Mouse (Mus musculus): ENCODE data around the gene Def8. TPM values are rescaled to one million over a fixed set of nuclear protein-coding genes. Genes with fewer than 3 reads are reported as not detected.

The Def8 gene
- total RNA-seq (2014; fragmentation: Nextera tagmentation), result 55.6 and 58.3 TPM in 2 replicates
- total RNA-seq (2017), result 57.5 and 75.5 TPM in 2 replicates

DNA sequence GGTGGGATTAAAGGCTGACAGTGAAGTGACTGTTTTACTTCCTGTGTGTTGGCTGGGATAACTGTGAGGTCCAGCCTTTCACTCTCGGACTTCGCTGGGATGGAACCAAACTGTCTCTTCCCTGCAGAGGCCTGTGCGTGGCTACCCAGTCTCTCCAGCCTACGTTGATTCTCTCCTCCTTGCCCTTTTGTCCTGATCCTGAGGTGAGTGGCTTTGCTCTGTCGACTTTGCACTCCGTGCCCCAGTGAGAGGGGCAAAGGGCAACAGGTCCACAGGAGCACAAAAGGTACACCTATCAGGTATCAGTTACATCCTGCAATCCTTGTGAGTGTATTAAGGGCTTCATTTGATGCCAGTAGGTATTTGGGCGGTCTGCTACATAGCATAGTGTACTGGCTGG is at the start of gene Def8:
Def8 (plus strand) TSS at position 87 of the 400 bp plus-strand sequence.
- ATAC-seq (replicated peaks; ENCODE audit: poor library complexity, severe bottlenecking), result no peak

DNA sequence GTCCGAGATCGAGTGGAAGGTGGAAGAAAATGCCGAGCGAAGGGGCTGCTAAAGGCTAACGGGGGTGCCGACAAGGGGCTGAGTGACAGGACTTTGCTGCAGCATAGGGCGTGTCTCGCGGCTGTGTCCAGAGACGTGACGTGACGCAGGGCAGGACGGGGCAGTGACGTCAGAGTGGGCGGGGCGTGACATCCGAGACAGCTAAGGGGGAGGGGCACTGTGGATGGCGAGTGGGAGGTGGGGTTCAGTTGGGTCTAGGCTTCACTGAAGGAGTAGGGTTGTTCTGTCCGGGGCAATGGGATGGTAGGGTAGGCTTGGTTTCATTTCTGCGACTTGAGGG is 49.1 kb upstream of the Def8 start:
- ATAC-seq (replicated peaks; ENCODE audit: poor library complexity, severe bottlenecking), result peak; percentile 81

DNA sequence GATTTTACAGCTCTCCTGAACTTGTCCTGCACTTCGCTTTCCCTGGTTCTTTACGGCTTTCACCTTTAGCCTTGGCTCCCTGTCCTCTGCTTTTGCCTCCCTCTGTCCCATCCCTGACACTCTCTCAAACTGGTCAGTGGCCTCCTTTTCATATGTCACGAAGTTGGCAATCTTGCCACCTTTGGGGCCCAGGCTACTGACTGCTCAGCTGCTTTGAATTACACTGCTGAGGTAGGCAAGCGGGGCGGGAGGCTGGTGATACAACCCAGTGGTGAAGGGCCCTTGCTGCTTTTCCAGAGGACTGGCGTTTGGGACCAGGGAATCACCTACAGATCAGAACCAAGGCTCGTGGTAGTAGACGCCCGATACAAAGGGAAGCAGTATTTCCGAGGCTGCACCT is 47.6 kb upstream of the Def8 start:
- no peak for ATAC-seq (replicated peaks; ENCODE audit: poor library complexity, severe bottlenecking)

DNA sequence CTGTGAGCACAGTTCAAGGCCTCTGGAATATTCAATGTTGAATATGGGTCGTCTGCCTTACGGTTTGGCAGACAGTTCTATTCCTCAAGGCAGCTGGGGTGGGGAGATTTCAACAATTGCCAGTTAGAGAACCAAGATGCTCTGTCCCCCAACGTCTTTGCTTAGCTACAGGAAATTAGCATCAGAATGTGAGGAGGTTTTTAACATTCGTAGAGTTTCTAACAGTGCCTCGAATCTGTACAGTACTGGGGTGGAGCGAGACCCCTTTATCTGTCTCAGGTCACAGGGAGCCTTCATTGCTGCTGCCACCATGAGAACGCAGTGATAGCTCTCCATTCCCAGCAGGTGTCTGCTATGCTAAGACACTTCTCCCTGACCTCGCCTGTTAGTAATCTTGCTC is 47.2 kb upstream of the Def8 start:
- no peak for ATAC-seq (replicated peaks; ENCODE audit: poor library complexity, severe bottlenecking)

DNA sequence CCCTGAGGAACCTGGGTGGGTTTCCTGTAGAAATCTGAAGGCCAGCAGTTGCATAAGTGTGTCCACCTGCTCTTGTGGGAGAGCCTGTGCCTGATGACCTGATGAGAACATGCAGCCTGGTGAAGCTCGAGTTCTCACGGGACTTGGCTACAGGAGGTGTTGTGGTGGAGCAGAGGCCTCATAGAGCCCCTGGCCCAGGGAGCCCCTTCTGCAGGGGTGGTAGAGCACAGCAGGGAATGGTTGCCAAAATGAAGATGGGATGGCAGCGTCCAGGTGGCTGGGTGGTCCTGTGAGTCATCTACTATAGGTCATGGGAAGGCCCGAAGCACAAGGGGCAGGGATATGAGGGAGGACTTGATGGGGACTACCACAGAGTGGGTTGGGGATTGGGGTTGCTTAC is 41.6 kb upstream of the Def8 start:
- ATAC-seq (replicated peaks; ENCODE audit: poor library complexity, severe bottlenecking), result no peak

DNA sequence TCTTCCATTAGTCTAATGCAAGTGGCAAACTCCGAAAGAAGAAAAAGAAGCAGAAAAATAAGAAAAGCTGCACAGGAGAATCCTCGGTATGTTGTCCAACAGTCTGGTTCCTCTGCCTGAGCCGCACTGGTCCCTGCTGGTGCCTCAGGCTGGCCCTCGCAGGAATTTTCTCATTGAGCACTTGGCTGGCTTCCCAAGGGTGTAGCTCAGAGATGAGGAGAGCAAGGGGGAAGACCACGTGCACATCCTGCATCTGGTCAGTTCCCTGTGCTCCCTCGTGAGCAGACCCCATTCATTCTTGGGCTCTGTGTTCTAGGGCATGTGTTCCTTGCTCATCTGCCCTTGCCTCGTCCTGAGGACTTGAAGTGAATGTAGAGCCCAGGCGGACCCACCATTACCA is 40.8 kb upstream of the Def8 start:
- ATAC-seq (replicated peaks; ENCODE audit: poor library complexity, severe bottlenecking), result no peak

DNA sequence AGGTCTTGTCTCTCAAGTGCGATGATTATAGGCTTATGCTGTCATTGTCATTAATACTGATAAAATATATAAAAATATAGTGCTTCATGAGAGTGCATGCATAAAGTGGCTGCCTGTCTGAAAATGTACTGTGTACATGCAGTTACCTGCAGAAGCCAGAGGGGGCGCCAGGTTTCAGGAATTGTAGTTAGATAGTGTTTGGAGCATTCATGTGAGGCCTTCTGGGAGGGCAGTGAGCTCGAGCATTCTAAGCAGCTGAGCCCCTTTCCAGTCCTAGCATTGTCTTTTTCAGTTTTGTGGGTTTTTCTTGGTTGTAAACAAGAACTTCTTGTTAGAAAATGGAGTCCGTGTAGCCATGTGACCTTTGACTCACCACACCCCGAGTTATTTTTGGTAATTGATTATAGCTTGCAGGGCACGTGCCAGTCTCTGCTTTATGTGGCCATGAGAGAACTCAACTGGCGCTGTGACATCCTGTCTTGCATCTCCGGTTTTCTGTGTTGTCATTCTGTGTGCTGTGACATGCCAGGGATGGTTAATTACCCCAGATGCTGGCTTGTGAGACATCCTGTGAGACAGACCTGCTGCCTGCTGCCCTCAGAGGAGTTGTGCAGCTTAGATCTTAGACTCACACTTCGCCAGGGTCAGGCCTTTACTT is 38.3 kb upstream of the Def8 start:
- peak; percentile 59 for ATAC-seq (replicated peaks; ENCODE audit: poor library complexity, severe bottlenecking)

DNA sequence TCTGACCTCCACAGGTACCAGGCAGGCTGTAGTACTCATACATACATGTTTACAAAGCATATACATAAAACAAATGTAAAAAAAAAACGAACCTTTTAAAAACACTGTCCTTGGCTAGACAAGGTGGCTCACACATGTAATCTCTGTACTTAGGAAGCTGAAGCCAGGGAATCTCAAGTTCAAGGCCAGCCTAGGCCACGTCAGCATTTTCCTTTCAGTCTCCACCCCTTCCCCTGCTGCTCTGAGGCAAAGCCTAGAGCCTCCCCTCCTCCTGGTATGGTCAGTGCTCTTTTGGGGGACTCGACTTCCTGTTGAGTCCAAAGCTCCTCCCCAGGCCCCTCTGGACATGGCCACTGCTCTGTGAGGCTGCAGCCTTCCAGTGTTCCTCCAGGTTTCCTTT is 36.3 kb upstream of the Def8 start:
- no peak for ATAC-seq (replicated peaks; ENCODE audit: poor library complexity, severe bottlenecking)

DNA sequence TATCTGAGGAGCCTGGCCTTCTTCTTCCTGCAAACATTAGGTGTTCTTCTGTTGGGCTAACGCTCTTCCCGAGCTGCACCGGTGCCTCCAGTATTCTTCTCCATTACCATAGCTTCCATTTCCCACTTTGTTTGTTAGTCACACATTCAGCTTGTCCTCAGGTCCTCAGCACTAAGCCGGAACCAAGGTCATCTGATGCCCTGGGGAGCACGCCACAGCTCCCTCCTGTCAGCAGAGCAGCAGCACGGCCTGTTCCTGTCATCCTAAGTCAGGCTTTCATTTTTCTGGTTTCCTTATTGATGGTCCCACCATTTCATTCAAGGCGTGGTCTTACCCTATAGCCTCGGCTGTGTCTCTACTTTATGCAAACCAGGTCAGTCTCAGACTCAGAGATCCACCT is 35.5 kb upstream of the Def8 start:
- no peak for ATAC-seq (replicated peaks; ENCODE audit: poor library complexity, severe bottlenecking)

DNA sequence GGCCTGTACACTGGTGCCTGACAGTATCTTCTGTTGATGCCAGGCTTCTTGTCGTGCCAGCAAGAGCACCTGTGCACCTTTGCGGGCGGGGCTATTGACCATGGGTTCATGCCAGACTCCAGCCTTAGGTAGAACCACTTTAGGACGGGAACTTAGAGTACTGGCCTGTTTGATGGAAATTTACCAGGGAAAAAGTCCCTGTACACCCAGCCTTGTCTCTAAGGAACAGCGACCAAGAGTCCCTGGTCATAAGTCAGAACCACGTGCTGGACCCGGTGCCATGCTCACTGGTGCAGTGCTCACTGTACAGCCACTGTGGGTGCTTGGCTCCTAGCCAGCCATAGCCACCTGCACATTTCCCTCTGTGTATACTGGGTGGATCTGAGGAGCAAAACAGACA is 34.3 kb upstream of the Def8 start:
- ATAC-seq (replicated peaks; ENCODE audit: poor library complexity, severe bottlenecking), result no peak

DNA sequence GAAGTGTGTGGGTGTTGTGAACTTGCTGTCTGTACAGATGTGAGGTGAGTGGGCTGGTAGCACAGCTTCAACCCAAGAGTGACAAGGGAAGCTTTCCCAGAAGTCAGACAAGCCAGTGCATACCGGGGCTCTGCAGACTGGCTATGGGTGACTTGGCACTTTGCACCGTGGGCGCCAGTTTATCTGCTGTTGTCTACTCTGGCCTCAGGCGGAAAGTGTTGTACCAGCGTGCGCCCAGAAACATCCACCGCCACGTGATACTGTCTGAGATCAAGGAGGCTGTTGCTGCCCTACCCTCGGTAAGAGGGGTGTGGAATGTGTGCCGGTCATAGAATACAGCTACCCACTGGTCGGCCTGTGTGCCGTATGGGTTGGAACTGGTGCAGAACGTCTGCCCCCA is 25.0 kb upstream of the Def8 start:
- ATAC-seq (replicated peaks; ENCODE audit: poor library complexity, severe bottlenecking), result no peak

DNA sequence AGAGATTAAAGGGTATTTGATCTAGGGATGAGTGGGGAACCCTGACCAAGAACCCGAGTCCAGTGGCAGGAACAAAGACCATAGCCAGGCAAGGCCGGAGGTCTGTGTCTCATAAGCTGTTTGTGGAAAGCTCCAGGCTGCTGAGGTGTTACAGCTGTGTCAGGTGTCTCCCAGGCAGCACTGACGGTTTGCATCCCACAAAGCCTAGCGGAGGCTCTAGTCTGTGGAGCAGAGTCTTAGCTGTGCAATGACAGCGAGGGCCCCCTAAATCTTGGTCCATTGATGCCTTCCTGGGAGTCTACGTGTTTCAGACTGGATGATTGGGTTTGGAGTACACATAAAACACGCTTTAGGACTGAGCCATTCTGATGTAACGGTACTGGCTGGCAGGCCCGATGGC is 21.4 kb upstream of the Def8 start:
- no peak for ATAC-seq (replicated peaks; ENCODE audit: poor library complexity, severe bottlenecking)

DNA sequence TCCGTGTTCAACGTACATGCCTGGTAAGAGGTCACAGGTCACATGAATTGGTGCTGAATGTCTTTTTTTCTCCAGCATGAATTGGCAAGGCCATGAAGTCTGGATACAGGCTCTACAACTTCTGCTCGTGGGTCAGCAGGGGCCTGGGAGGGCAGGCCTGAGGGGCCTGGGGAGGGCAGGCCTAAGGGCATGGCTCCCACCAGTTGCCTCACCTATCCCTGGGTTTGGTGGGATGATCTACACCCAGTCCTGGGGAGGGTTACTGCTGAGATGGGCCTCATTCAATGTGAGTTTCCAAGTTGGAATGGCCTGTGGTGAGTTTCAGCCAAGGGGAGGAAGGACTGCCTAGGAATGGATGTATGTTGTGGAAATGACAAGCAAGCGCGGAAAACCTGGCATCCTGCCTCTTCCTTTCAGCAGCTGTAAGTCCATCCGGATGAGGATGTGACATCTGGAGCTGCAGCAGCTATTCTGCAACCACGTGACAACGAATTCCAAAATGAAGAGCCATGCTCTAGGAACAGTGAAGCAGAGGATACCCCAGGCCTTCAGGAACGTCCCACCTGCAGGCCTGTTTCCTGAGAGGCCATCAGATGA is 20.5 kb upstream of the Def8 start:
- ATAC-seq (replicated peaks; ENCODE audit: poor library complexity, severe bottlenecking), result no peak

DNA sequence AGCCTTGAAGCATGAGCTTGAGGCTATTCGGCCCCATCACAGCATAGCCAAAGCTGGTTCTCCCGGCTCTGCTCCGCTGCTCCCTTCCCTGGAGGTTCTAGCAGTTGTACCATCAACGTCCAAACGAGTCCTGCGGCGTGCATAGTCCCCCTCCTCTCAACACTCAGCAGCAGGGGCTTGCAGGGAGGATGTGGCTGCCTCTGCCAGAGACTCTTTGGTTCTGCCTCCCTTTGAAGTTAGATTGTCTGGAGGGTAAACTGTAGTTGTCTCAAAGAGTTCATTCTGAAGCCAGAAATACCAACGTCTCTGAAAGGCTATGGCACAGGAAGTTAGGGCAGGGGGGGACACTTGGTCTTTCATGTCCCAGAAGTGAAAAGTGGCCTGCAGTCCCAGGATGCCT is 18.8 kb upstream of the Def8 start:
- ATAC-seq (replicated peaks; ENCODE audit: poor library complexity, severe bottlenecking), result no peak

DNA sequence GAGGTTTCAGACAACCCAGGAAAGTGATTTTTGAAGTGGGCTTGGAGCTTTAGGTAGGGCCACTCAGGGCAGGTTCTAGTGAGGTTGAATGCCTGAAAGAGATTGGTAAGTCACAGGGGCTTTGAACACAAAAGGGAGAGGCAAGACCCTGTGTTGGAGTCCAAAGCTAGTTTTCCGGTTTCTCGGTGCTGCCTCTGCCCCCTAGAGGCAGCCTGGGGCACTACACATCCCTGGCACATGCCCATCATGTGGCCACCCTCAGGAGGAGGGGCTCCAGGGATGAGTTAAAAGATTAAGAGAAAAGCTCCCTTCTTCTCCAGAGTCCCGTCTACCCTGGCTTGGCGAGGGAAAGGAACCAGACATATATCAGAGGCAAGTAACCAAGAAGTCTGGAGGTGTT is 16.5 kb upstream of the Def8 start, which contains the start of gene Mc1r:
Mc1r (plus strand) TSS at position 322 of the 400 bp plus-strand sequence.
- ATAC-seq (replicated peaks; ENCODE audit: poor library complexity, severe bottlenecking), result peak; percentile 62

DNA sequence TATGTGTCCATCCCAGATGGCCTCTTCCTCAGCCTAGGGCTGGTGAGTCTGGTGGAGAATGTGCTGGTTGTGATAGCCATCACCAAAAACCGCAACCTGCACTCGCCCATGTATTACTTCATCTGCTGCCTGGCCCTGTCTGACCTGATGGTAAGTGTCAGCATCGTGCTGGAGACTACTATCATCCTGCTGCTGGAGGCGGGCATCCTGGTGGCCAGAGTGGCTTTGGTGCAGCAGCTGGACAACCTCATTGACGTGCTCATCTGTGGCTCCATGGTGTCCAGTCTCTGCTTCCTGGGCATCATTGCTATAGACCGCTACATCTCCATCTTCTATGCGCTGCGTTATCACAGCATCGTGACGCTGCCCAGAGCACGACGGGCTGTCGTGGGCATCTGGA is 15.7 kb upstream of the Def8 start:
- no peak for ATAC-seq (replicated peaks; ENCODE audit: poor library complexity, severe bottlenecking)

DNA sequence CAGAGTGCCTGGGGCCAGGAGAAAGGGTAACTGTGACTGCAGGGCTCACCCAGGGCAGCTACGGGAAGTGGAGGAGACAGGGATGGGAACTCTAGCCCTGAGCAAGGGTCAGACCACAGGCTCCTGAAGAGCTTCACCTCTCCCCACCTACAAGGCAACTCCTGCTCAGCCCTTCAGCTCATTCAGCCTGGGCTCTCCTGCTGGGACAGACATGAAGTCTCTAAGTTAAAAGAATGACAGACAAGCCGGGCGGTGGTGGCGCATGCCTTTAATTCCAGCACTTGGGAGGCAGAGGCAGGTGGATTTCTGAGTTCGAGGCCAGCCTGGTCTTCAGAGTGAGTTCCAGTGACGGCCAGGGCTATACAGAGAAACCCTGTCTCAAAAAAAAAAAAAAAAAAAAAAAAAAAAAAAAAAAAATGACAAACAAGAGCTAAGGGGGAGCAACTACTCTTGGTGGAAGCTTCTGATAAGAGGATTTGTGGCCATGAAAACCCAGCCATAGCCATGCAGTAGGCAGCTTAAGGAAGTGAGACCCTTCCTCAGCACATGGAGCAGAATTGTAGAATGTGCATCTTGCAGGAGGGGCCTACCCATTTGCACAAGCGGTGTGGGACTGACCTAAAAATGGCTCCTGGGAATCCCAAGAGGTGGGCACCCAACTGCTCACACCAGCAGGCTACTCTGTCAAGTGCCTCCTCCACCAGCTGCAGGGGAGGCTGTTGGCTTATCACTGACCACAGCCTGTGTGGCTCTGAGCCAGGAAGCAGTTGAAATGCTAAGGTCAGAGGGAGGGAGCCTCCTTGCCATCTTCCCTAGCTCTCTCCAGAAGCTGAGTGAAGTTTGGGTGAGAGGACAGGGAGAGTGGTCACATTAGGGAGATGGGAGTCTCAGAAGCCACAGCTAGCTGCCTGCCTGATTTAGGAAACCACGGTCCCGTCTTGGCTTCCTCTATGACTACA is 14.5 kb upstream of the Def8 start:
- no peak for ATAC-seq (replicated peaks; ENCODE audit: poor library complexity, severe bottlenecking)

DNA sequence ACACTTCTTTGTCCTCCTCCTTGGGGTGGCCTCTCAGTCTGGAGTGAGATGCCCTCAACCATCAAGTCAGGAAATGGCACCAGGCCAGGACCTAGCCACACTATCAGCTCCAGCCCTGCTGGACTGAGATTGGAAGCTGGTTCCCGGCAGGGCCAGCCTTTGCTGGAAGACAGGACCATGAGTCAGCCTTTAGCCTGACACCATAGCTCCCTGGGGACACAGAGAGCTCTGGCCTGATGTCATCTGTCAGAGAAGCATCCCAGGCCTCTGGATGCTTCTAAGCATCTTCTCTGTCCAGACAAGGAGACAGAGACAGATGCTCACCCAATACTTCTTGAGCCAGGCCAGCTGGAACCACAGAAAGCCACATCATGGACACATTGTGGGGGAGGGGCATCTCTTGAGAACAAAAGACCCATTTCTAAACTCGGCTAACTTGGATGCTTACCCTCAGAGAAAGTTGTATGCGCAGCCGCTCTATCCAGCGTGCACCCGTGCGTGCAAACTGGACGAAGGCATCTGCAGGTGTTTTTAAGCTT is 13.2 kb upstream of the Def8 start:
- ATAC-seq (replicated peaks; ENCODE audit: poor library complexity, severe bottlenecking), result no peak

DNA sequence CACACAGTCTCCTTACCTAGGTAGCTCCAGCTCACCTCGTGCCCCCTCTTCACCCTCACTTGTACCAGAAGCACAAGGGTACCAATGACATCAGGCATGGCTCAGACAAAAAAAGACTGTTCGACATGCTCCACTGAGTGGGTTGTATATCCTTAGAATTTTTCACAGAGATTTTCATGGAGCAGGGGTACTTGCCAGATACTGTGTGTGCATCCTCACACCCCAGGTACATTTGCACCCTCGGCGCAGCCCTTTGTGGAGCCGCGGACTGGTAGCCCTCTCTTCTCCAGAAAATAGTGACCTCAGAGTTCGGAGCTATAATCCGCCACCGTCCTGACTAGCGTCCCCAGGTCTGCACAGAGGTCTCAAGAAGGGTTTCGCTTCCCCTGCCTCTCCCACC is 12.5 kb upstream of the Def8 start:
- ATAC-seq (replicated peaks; ENCODE audit: poor library complexity, severe bottlenecking), result no peak

DNA sequence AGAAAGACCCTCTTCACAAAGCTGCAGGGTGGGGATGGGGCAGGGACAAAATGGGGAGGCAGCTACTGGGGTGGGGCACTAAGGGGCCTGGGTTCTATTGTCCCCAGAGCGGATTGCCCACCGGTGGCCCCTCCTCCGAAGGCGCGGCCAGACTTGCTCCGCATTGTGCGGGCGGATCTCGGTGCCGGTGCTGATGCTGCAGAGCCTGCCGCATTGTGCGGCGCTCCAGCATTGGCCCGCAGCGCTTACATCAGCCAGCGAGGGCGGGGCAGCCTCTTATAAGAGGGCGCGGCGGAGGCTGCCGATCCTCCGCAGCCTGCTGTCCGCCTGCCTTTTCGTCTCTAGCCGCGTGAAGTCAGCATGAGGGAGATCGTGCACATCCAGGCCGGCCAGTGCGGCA is 12.1 kb upstream of the Def8 start, which contains the start of gene Tubb3:
Tubb3 (plus strand) TSS at position 179 of the 400 bp plus-strand sequence.
- ATAC-seq (replicated peaks; ENCODE audit: poor library complexity, severe bottlenecking), result peak; percentile 47

DNA sequence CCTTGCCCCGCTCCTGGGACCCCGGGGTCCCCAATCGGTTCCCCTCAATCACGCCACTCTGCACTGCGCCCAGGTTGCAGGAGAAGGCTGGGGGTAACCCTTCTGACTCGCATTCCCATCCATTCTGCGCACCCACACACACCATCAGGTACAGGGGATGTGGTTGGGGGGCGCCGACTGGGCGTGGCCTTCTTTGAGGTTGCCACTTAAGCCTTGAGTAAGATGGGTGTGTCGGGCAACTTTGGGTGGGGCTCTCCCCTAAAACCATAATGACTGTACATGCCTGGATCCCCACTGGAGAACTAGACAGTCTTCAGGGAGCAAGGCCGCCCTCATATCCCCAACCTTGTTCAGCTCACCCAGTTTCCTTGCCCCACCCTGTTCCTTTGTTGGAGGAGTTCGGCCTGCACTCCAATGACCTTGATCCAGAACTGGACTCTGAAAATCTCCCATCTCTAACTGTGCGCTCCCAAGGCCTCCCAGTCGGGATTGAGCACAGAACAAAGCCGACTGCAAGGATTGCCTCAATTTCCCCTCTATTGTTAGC is 11.5 kb upstream of the Def8 start:
- ATAC-seq (replicated peaks; ENCODE audit: poor library complexity, severe bottlenecking), result no peak

All from granulocyte monocyte progenitor cell, adult 5-6 weeks (primary cell).